Mouse (Mus musculus) midbrain, embryonic 16.5 days (tissue): ENCODE data around the gene Flrt3. TPM values are rescaled to one million over a fixed set of nuclear protein-coding genes. Genes with fewer than 3 reads are reported as not detected.

Experiments used
- ATAC-seq: fragments of 200-750 bp; cut with Nextera tagmentation; 2 replicates; pipeline ENCODE4 v1.8.0; 2017; ENCODE audit warnings: moderate TSS enrichment
- H3K27ac ChIP-seq: fragments of 300-500 bp; sonication (generic); 2 replicates; pipeline ENCODE4 v1.5.1; 2014; ENCODE audit warnings: mild to moderate bottlenecking, low read length, mixed read lengths
- H3K27me3 ChIP-seq: fragments of 300-500 bp; sonication (generic); 2 replicates; pipeline ENCODE4 v1.6.1; 2014; ENCODE audit warnings: low read depth, low read length, mixed read lengths; ENCODE audit not compliant: control insufficient read depth, insufficient read depth
- H3K36me3 ChIP-seq: fragments of 300-500 bp; sonication (generic); 2 replicates; pipeline ENCODE4 v1.6.1; 2014; ENCODE audit warnings: mild to moderate bottlenecking, low read length, moderate library complexity, mixed read lengths; ENCODE audit not compliant: control insufficient read depth, insufficient read depth
- H3K4me1 ChIP-seq: fragments of 300-500 bp; sonication (generic); 2 replicates; pipeline ENCODE4 v1.6.1; 2014; ENCODE audit warnings: mild to moderate bottlenecking, low read length, mixed read lengths; ENCODE audit not compliant: control insufficient read depth, insufficient read depth
- H3K4me2 ChIP-seq: fragments of 300-500 bp; sonication (generic); 2 replicates; pipeline ENCODE4 v1.6.1; 2014; ENCODE audit warnings: mild to moderate bottlenecking, low read length, mixed read lengths
- H3K4me3 ChIP-seq: fragments of 300-500 bp; sonication (generic); 2 replicates; pipeline ENCODE4 v1.5.1; 2014; ENCODE audit warnings: low read depth, mild to moderate bottlenecking, low read length, moderate library complexity, mixed read lengths
- H3K9ac ChIP-seq: fragments of 300-500 bp; sonication (generic); 2 replicates; pipeline ENCODE4 v1.6.1; 2014; ENCODE audit warnings: low read depth, low read length, mixed read lengths
- H3K9me3 ChIP-seq: fragments of 300-500 bp; sonication (generic); replicated peaks from 2 replicates; pipeline ENCODE4 v1.6.1; 2014; ENCODE audit warnings: mild to moderate bottlenecking, low read length, mixed read lengths; ENCODE audit not compliant: control insufficient read depth, poor library complexity, severe bottlenecking
- WGBS: fragments of 180-500 bp; shearing (Covaris S2); extraction: QIAGEN DNeasy Blood & Tissue Kit; methylation state at CpG from one replicate; pipeline ENCODE4 v1.1.7; 2014; 5-methylcytosine and 5-hydroxymethylcytosine counted together
- polyA plus RNA-seq: library from polyadenylated mRNA; unstranded; fragments of >200 nt; fragmentation: Nextera tagmentation; extraction: Ambion mirVana; gene quantifications from 2 replicates; pipeline ENCODE4 v1.2.1, GENCODE M21; 2015

Gene Flrt3
- polyA plus RNA-seq, 1 experiment from 2014 or later, result 37.8 TPM

- H3K9me3 ChIP-seq, result no peaks in the 10 kb centered on the region
- peak overlapping the region; percentile 55 for H3K9ac ChIP-seq
- H3K4me2 ChIP-seq, result peak overlapping the region; percentile 66
- H3K4me3 ChIP-seq, result peak overlapping the region; percentile 47
- H3K27me3 ChIP-seq, result no peaks in the 10 kb centered on the region
- no peak for ATAC-seq
- H3K4me1 ChIP-seq, result peaks cover 34% of the 10 kb centered on the region
- H3K27ac ChIP-seq, result peak overlapping the region; percentile 50; the same call in 1 of the 2 replicates
- no peaks in the 10 kb centered on the region for H3K36me3 ChIP-seq
- WGBS, result 12% methylated on average over 13 of the region's 13 CpGs
Measured at GRCm38 (mm10) chr2:140667261-140668047, 3.8 kb downstream of the Flrt3 start.

GRCm38 (mm10) chr2:140666846-140667245 lies 4.4 kb downstream of the Flrt3 start:
- Histone ChIP-seq H3K9ac (peak overlapping the region; percentile 55), H3K9me3 (no peaks in the 10 kb centered on the region), H3K4me1 (peaks cover 34% of the 10 kb centered on the region), H3K4me2 (peak overlapping the region; percentile 66), H3K27me3 (no peaks in the 10 kb centered on the region), H3K4me3 (peak overlapping the region; percentile 47), H3K36me3 (no peaks in the 10 kb centered on the region), H3K27ac (peak overlapping the region; percentile 31; the same call in 1 of the 2 replicates)
- ATAC-seq, result no peak
- 17% methylated on average over 7 of the region's 7 CpGs for WGBS

GRCm38 (mm10) chr2:140664381-140664780 lies 6.9 kb downstream of the Flrt3 start:
- Histone ChIP-seq H3K9me3 (no peaks in the 10 kb centered on the region), H3K9ac (no peak overlapping the region), H3K27ac (no peak overlapping the region), H3K4me3 (no peak overlapping the region), H3K4me1 (peaks cover 31% of the 10 kb centered on the region), H3K27me3 (no peaks in the 10 kb centered on the region), H3K36me3 (peaks cover 17% of the 10 kb centered on the region), H3K4me2 (no peak overlapping the region)
- 91% methylated on average over 4 of the region's 4 CpGs for WGBS
- ATAC-seq, result no peak

GRCm38 (mm10) chr2:140662673-140663072 lies 8.6 kb downstream of the Flrt3 start:
- no peak overlapping the region for H3K4me2 ChIP-seq
- H3K36me3 ChIP-seq, result peaks cover 21% of the 10 kb centered on the region
- ATAC-seq, result no peak
- 88% methylated on average over 5 of the region's 5 CpGs for WGBS
- H3K27me3 ChIP-seq, result no peaks in the 10 kb centered on the region
- H3K4me1 ChIP-seq, result peaks cover 25% of the 10 kb centered on the region
- no peaks in the 10 kb centered on the region for H3K9me3 ChIP-seq
- no peak overlapping the region for H3K27ac ChIP-seq
- no peak overlapping the region for H3K4me3 ChIP-seq
- H3K9ac ChIP-seq, result no peak overlapping the region

GRCm38 (mm10) chr2:140653978-140654377 lies 17.3 kb downstream of the Flrt3 start:
- Histone ChIP-seq H3K4me2 (no peak overlapping the region), H3K4me1 (no peaks in the 10 kb centered on the region), H3K27ac (no peak overlapping the region), H3K4me3 (no peak overlapping the region), H3K36me3 (peaks cover 3% of the 10 kb centered on the region; the same call in 1 of the 2 replicates), H3K27me3 (no peaks in the 10 kb centered on the region), H3K9me3 (no peaks in the 10 kb centered on the region), H3K9ac (no peak overlapping the region)
- no peak for ATAC-seq
- 30% methylated on average over 2 of the region's 2 CpGs for WGBS

- no peaks in the 10 kb centered on the region for H3K36me3 ChIP-seq
- no peak overlapping the region for H3K4me2 ChIP-seq
- H3K9me3 ChIP-seq, result no peaks in the 10 kb centered on the region
- H3K27me3 ChIP-seq, result no peaks in the 10 kb centered on the region
- no peak overlapping the region for H3K4me3 ChIP-seq
- peak; percentile 51; the same call in 1 of the 2 replicates for ATAC-seq
- H3K9ac ChIP-seq, result no peak overlapping the region
- H3K27ac ChIP-seq, result no peak overlapping the region
- H3K4me1 ChIP-seq, result no peaks in the 10 kb centered on the region
Measured at GRCm38 (mm10) chr2:140653481-140653880, 17.8 kb downstream of the Flrt3 start.

- H3K9ac ChIP-seq, result no peak overlapping the region
- no peak for ATAC-seq
- WGBS, result 82% methylated on average over 2 of the region's 2 CpGs
Measured at GRCm38 (mm10) chr2:140621730-140622337, 49.4 kb downstream of the Flrt3 start.

GRCm38 (mm10) chr2:140615451-140615850 lies 55.8 kb downstream of the Flrt3 start:
- H3K4me2 ChIP-seq, result no peak overlapping the region
- no peaks in the 10 kb centered on the region for H3K27me3 ChIP-seq
- no peak overlapping the region for H3K9ac ChIP-seq
- no peaks in the 10 kb centered on the region for H3K9me3 ChIP-seq
- H3K27ac ChIP-seq, result no peak overlapping the region
- no peaks in the 10 kb centered on the region; the same call in 1 of the 2 replicates for H3K4me1 ChIP-seq
- WGBS, result 97% methylated on average over 2 of the region's 2 CpGs
- ATAC-seq, result no peak
- no peak overlapping the region for H3K4me3 ChIP-seq
- H3K36me3 ChIP-seq, result no peaks in the 10 kb centered on the region

More at GRCm38 (mm10) chr2:140621730-140622337, 49.4 kb downstream of the Flrt3 start:
- no peak overlapping the region for H3K4me2 ChIP-seq
- H3K27me3 ChIP-seq, result no peaks in the 10 kb centered on the region
- no peaks in the 10 kb centered on the region; the same call in 1 of the 2 replicates for H3K4me1 ChIP-seq
- H3K4me3 ChIP-seq, result no peak overlapping the region
- no peaks in the 10 kb centered on the region for H3K36me3 ChIP-seq
- no peaks in the 10 kb centered on the region for H3K9me3 ChIP-seq
- no peak overlapping the region for H3K27ac ChIP-seq
